Mouse (Mus musculus): ENCODE results near the gene Phospho1. TPM values are rescaled to one million over a fixed set of nuclear protein-coding genes. Genes with fewer than 3 reads are reported as not detected.
"Not testable (repeated sequence)": the region's sequence is repeated elsewhere in the genome, so short reads cannot be mapped to it uniquely, and the experiment has no call there.

The Phospho1 gene
- total and polyA plus RNA-seq, 2 experiments, result 1.6 to 31.8 TPM

DNA sequence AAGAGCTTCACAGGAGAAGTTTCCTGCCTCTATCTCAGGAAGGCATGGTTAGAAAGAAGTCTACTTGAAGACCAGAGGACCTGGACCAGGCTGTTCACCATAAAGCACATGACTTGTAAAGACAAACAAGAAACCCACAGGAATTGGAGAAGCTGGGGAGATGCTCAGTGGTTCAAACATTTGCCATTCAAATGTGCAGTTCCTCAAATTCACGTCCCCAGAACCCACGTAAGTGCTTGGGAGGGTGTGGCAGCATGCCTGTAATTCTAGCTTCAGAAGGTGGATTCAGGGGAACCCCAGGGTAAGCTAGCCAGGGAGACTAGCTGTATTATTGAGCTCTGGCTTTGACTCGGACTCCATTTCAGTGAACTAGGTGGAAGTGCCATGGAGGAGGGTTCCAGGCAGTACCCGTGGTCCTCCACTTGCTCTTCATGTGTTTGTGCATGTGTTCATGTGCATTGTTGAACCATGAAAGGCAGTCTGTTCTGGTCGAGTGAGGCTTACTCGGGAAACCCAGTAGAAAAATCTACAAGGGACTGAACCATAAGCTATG is 45.7 kb downstream of the Phospho1 start:
- no peak for DNase-seq (ENCODE audit: extremely low read depth, low read depth, low spot score)
- Histone ChIP-seq H3K27ac (replicated peaks; ENCODE audit: insufficient read depth, low read depth, low read length) (no peak overlapping the region), H3K4me3 (ENCODE audit: insufficient read depth, low read depth, low read length) (no peak overlapping the region), H3K4me1 (ENCODE audit: control insufficient read depth, insufficient read depth, low read length) (no peaks in the 10 kb centered on the region), H3K9ac (ENCODE audit: low read depth, low read length) (no peak overlapping the region), H3K36me3 (ENCODE audit: control insufficient read depth, insufficient read depth, low read length) (no peaks in the 10 kb centered on the region), H3K27me3 (ENCODE audit: control insufficient read depth, insufficient read depth, low read length) (no peaks in the 10 kb centered on the region), H3K79me2 (ENCODE audit: control insufficient read depth, insufficient read depth, low read length) (no peaks in the 10 kb centered on the region)
- WGBS, result 80% methylated on average over 6 of the region's 6 CpGs
- TF ChIP-seq POLR2A (IDR thresholded peaks at IDR 0.05; ENCODE audit: extremely low read depth, insufficient read depth, low read length), result no peak
- TF ChIP-seq CTCF (IDR thresholded peaks at IDR 0.05; ENCODE audit: low read depth, low read length), result no peak

DNA sequence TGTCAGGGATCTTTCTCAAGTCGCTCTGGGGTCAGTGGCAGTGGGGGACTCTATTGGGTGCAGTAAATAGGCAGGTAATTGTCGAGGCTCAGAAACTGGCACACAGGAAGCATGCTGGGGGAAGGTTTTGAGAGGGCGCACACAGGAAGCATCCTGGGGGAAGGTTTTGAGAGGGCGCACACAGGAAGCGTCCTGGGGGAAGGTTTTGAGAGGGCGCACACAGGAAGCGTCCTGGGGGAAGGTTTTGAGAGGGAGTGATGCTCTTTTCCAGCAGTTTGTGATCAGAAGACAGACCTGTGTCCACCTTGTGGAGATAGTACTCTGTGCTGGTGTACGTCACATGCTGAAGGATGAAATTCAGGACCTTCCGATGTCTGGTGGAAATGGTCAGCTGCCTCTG is 51.5 kb downstream of the Phospho1 start:
- 29% methylated on average over 9 of the region's 9 CpGs for WGBS
- no peaks in the 10 kb centered on the region for H3K4me1 ChIP-seq (ENCODE audit: control insufficient read depth, insufficient read depth, low read length)
- no peak overlapping the region for H3K4me3 ChIP-seq (ENCODE audit: insufficient read depth, low read depth, low read length)
- no peak overlapping the region for H3K27ac ChIP-seq (replicated peaks; ENCODE audit: insufficient read depth, low read depth, low read length)
- peaks cover 2% of the 10 kb centered on the region; the same call in 1 of the 2 replicates for H3K27me3 ChIP-seq (ENCODE audit: control insufficient read depth, insufficient read depth, low read length)
- DNase-seq (ENCODE audit: extremely low read depth, low read depth, low spot score), result no peak
- TF ChIP-seq POLR2A (IDR thresholded peaks at IDR 0.05; ENCODE audit: extremely low read depth, insufficient read depth, low read length) (no peak), CTCF (IDR thresholded peaks at IDR 0.05; ENCODE audit: low read depth, low read length) (no peak)
- no peaks in the 10 kb centered on the region for H3K36me3 ChIP-seq (ENCODE audit: control insufficient read depth, insufficient read depth, low read length)
- H3K79me2 ChIP-seq (ENCODE audit: control insufficient read depth, insufficient read depth, low read length), result no peaks in the 10 kb centered on the region
- H3K9ac ChIP-seq (ENCODE audit: low read depth, low read length), result no peak overlapping the region

- H3K79me2 ChIP-seq (ENCODE audit: control insufficient read depth, insufficient read depth, low read length), result no peaks in the 10 kb centered on the region
- DNase-seq (ENCODE audit: extremely low read depth, low read depth, low spot score), result peak; percentile 32
- no peak overlapping the region for H3K4me3 ChIP-seq (ENCODE audit: insufficient read depth, low read depth, low read length)
- TF ChIP-seq CTCF (IDR thresholded peaks at IDR 0.05; ENCODE audit: low read depth, low read length), result peak; percentile 75; the same call in 1 of the 2 replicates
- no peak for TF ChIP-seq POLR2A (IDR thresholded peaks at IDR 0.05; ENCODE audit: extremely low read depth, insufficient read depth, low read length)
- no peak overlapping the region for H3K27ac ChIP-seq (replicated peaks; ENCODE audit: insufficient read depth, low read depth, low read length)
- H3K9ac ChIP-seq (ENCODE audit: low read depth, low read length), result no peak overlapping the region
- H3K36me3 ChIP-seq (ENCODE audit: control insufficient read depth, insufficient read depth, low read length), result no peaks in the 10 kb centered on the region
- 23% methylated on average over 7 of the region's 7 CpGs for WGBS
- H3K4me1 ChIP-seq (ENCODE audit: control insufficient read depth, insufficient read depth, low read length), result no peaks in the 10 kb centered on the region
- peaks cover 2% of the 10 kb centered on the region; the same call in 1 of the 2 replicates for H3K27me3 ChIP-seq (ENCODE audit: control insufficient read depth, insufficient read depth, low read length)
Measured at GRCm38 (mm10) chr11:95876296-95876695, 52.0 kb downstream of the Phospho1 start.

DNA sequence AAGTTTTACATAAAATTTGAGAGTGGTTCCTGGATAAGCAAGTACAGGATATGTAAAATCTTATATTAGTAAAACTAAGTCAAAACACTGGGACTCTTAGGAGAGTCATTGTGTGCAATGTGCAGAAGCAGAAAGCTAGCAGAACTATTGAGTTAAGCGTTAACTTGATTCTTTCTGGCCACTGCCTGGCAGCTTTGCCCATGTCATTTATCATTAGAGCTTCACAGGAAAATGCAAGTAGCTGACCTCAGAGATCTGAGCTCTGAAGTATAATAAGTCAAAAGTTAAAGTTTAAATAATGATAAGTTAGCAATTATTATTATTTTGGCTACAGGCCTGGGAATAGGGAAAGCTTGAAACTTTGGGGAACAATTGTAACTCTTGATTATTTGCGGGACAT is 55.6 kb downstream of the Phospho1 start:
- H3K27me3 ChIP-seq (ENCODE audit: control insufficient read depth, insufficient read depth, low read length); DNase-seq (ENCODE audit: extremely low read depth, low read depth, low spot score): not testable (repeated sequence)
- WGBS, result 81% methylated on average over 2 of the region's 2 CpGs

More for the DNA sequence above, 55.6 kb downstream of the Phospho1 start:
- H3K36me3 ChIP-seq (ENCODE audit: control insufficient read depth, insufficient read depth, low read length); H3K27ac ChIP-seq (replicated peaks; ENCODE audit: insufficient read depth, low read depth, low read length); H3K9ac ChIP-seq (ENCODE audit: low read depth, low read length); H3K4me1 ChIP-seq (ENCODE audit: control insufficient read depth, insufficient read depth, low read length); H3K4me3 ChIP-seq (ENCODE audit: insufficient read depth, low read depth, low read length); H3K79me2 ChIP-seq (ENCODE audit: control insufficient read depth, insufficient read depth, low read length): not testable (repeated sequence)

Other genes starting within 250 kb of the Phospho1 start
- 1.0 and 3.0 TPM in 2 replicates for gene Ngfr, start 236.8 kb upstream of the Phospho1 start, total RNA-seq (2014; rRNA removed)
- 4.9 and 6.9 TPM in 2 replicates for gene Ngfr, start 236.8 kb upstream of the Phospho1 start, polyA plus RNA-seq (2012; rRNA removed)
- gene Phb, start 157.5 kb upstream of the Phospho1 start, total RNA-seq (2014; rRNA removed), result 137 and 153 TPM in 2 replicates
- gene Phb, start 157.5 kb upstream of the Phospho1 start, polyA plus RNA-seq (2012; rRNA removed), result 171 and 189 TPM in 2 replicates
- gene Zfp652, start 111.8 kb upstream of the Phospho1 start, total RNA-seq (2014; rRNA removed), result 9.1 and 12.7 TPM in 2 replicates
- 10.5 and 11.1 TPM in 2 replicates for gene Zfp652, start 111.8 kb upstream of the Phospho1 start, polyA plus RNA-seq (2012; rRNA removed)
- 1.0 and 1.9 TPM in 2 replicates for gene B130006D01Rik, start 100.9 kb upstream of the Phospho1 start, total RNA-seq (2014; rRNA removed)
- 0.02 and 0.10 TPM in 2 replicates for gene B130006D01Rik, start 100.9 kb upstream of the Phospho1 start, polyA plus RNA-seq (2012; rRNA removed)
- 11.5 and 13.7 TPM in 2 replicates for gene Gngt2, start 12.7 kb downstream of the Phospho1 start, total RNA-seq (2014; rRNA removed)
- gene Gngt2, start 12.7 kb downstream of the Phospho1 start, polyA plus RNA-seq (2012; rRNA removed), result 3.9 and 5.1 TPM in 2 replicates
- gene Abi3, start 18.0 kb downstream of the Phospho1 start, total RNA-seq (2014; rRNA removed), result 1.1 and 3.2 TPM in 2 replicates
- 7.6 and 11.7 TPM in 2 replicates for gene Abi3, start 18.0 kb downstream of the Phospho1 start, polyA plus RNA-seq (2012; rRNA removed)
- 0.37 TPM in 1 of 2 replicates, not detected in the other for gene B4galnt2, start 90.4 kb downstream of the Phospho1 start, total RNA-seq (2014; rRNA removed)
- gene B4galnt2, start 90.4 kb downstream of the Phospho1 start, polyA plus RNA-seq (2012; rRNA removed), result not detected in 2 replicates
- not detected in 2 replicates for gene Igf2bp1, start 181.4 kb downstream of the Phospho1 start, total RNA-seq (2014; rRNA removed)
- not detected in 2 replicates for gene Igf2bp1, start 181.4 kb downstream of the Phospho1 start, polyA plus RNA-seq (2012; rRNA removed)
- not detected in 2 replicates for gene Gip, start 200.0 kb downstream of the Phospho1 start, total RNA-seq (2014; rRNA removed)
- not detected in 2 replicates for gene Gip, start 200.0 kb downstream of the Phospho1 start, polyA plus RNA-seq (2012; rRNA removed)
- gene Snf8, start 210.4 kb downstream of the Phospho1 start, total RNA-seq (2014; rRNA removed), result 25.4 and 27.7 TPM in 2 replicates
- gene Snf8, start 210.4 kb downstream of the Phospho1 start, polyA plus RNA-seq (2012; rRNA removed), result 19.1 and 26.2 TPM in 2 replicates
- 18.6 and 23.3 TPM in 2 replicates for gene Ube2z, start 240.9 kb downstream of the Phospho1 start, total RNA-seq (2014; rRNA removed)
- gene Ube2z, start 240.9 kb downstream of the Phospho1 start, polyA plus RNA-seq (2012; rRNA removed), result 21.3 and 22.8 TPM in 2 replicates

Measured in liver, adult 2 months (tissue).